Mouse (Mus musculus): Measurements from ENCODE around the gene Drc3. TPM values are rescaled to one million over a fixed set of nuclear protein-coding genes. Genes with fewer than 3 reads are reported as not detected.

Drc3 gene
- total and polyA plus RNA-seq, 2 experiments from 2014 or later, result 8.6 to 9.2 TPM

DNA sequence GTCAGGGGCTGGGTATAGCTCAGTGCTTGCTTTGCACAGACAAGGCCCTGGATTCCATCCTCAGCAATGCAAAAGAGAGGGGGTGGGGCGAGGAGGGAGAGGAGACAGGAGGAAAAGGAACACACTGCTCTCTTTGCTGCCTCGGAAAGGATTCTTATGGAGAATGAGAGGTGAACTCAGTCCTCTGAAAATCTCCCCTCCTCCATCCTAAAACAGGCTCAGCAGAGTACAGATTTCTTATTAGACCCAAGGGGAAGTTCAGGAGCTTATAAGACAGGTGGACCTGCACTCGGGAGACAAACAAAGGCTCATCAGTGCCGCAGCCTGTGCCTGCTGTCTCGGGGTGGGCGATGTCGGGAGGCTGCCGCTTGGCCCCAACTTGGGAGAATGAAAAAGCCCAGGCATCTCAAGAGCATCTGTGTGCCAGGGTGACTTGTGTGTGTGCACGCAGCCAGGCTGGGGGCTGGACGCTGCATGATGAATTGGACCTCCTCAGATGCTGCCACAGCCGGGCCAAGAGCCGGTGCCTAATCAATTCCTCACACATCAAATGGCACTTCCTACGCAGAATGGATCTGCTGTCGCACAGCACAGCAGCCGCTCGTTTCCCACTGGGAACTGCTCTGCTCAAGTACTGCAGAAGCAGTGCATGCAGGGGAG lies 31.8 kb downstream of the Drc3 start:
- TF ChIP-seq CTCF (IDR thresholded peaks at IDR 0.05), result no peak
- Histone ChIP-seq H3K36me3 (ENCODE audit: insufficient read depth, low read length) (no peaks in the 10 kb centered on the region), H3K9me3 (ENCODE audit: low read length) (no peaks in the 10 kb centered on the region), H3K4me3 (ENCODE audit: low read depth, low read length) (no peak overlapping the region), H3K9ac (replicated peaks; ENCODE audit: low read length, poor library complexity, severe bottlenecking) (peak overlapping the region; percentile 9; the same call in 1 of the 2 replicates), H3K27ac (ENCODE audit: low read depth, low read length) (peak overlapping the region; percentile 73), H3K27me3 (ENCODE audit: insufficient read depth, low read length) (no peaks in the 10 kb centered on the region), H3K4me2 (ENCODE audit: low read depth, low read length, poor library complexity, severe bottlenecking) (peak overlapping the region; percentile 29), H3K4me1 (ENCODE audit: insufficient read depth, low read length) (0 out of 2 replicates have a peak, but pooled peaks cover 3% of the 10 kb centered on the region)
- ATAC-seq (ENCODE audit: low FRiP score), result peak; percentile 82
- DNase-seq (ENCODE audit: low spot score), result peak; percentile 82
- 3% methylated on average over 16 of the region's 16 CpGs for WGBS

GRCm38 (mm10) chr11:60385946-60386345 lies 32.8 kb downstream of the Drc3 start:
- Histone ChIP-seq H3K27ac (ENCODE audit: low read depth, low read length) (peak overlapping the region; percentile 73; the same call in 1 of the 2 replicates), H3K4me1 (ENCODE audit: insufficient read depth, low read length) (0 out of 2 replicates have a peak, but pooled peaks cover 3% of the 10 kb centered on the region), H3K4me3 (ENCODE audit: low read depth, low read length) (no peak overlapping the region), H3K9me3 (ENCODE audit: low read length) (no peaks in the 10 kb centered on the region), H3K4me2 (ENCODE audit: low read depth, low read length, poor library complexity, severe bottlenecking) (no peak overlapping the region), H3K9ac (replicated peaks; ENCODE audit: low read length, poor library complexity, severe bottlenecking) (no peak overlapping the region), H3K36me3 (ENCODE audit: insufficient read depth, low read length) (no peaks in the 10 kb centered on the region), H3K27me3 (ENCODE audit: insufficient read depth, low read length) (no peaks in the 10 kb centered on the region)
- 74% methylated on average over 5 of the region's 5 CpGs for WGBS
- no peak for ATAC-seq (ENCODE audit: low FRiP score)
- no peak for DNase-seq (ENCODE audit: low spot score)
- TF ChIP-seq CTCF (IDR thresholded peaks at IDR 0.05), result no peak

- Histone ChIP-seq H3K27ac (ENCODE audit: low read depth, low read length) (no peak overlapping the region), H3K9me3 (ENCODE audit: low read length) (no peaks in the 10 kb centered on the region), H3K36me3 (ENCODE audit: insufficient read depth, low read length) (no peaks in the 10 kb centered on the region), H3K9ac (replicated peaks; ENCODE audit: low read length, poor library complexity, severe bottlenecking) (no peak overlapping the region), H3K4me1 (ENCODE audit: insufficient read depth, low read length) (0 out of 2 replicates have a peak, but pooled peaks cover 3% of the 10 kb centered on the region), H3K27me3 (ENCODE audit: insufficient read depth, low read length) (no peaks in the 10 kb centered on the region), H3K4me3 (ENCODE audit: low read depth, low read length) (no peak overlapping the region), H3K4me2 (ENCODE audit: low read depth, low read length, poor library complexity, severe bottlenecking) (no peak overlapping the region)
- no peak for TF ChIP-seq CTCF (IDR thresholded peaks at IDR 0.05)
- ATAC-seq (ENCODE audit: low FRiP score), result no peak
- DNase-seq (ENCODE audit: low spot score), result no peak
- WGBS, result 98% methylated on average over 2 of the region's 2 CpGs
Measured at GRCm38 (mm10) chr11:60387944-60388343, 34.8 kb downstream of the Drc3 start.

DNA sequence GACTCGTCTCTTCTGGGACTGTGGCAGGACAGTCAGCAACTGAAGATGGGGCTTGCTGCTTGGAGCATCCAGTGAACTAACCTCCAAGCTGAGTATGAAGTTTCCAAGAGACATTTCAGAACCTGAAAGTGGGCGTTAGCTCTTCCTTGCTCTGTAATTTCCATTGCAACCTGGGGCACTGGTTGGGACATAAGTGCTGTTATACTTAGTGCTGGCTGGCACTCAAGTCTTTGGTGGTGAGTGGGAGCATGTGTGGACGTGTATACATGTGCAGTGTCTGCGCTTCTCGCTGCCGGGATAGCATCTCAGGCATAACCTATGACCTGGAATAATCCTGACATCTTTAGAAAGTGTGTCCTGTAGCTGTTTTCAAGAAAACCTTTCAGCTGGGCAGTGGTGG lies 38.2 kb downstream of the Drc3 start:
- H3K4me3 ChIP-seq (ENCODE audit: low read depth, low read length), result no peak overlapping the region
- no peaks in the 10 kb centered on the region for H3K9me3 ChIP-seq (ENCODE audit: low read length)
- no peaks in the 10 kb centered on the region for H3K4me1 ChIP-seq (ENCODE audit: insufficient read depth, low read length)
- 0 out of 2 replicates have a peak, but pooled peaks cover 4% of the 10 kb centered on the region for H3K36me3 ChIP-seq (ENCODE audit: insufficient read depth, low read length)
- WGBS, result 92% methylated on average over 6 of the region's 6 CpGs
- no peak for DNase-seq (ENCODE audit: low spot score)
- no peak overlapping the region for H3K9ac ChIP-seq (replicated peaks; ENCODE audit: low read length, poor library complexity, severe bottlenecking)
- no peaks in the 10 kb centered on the region for H3K27me3 ChIP-seq (ENCODE audit: insufficient read depth, low read length)
- TF ChIP-seq CTCF (IDR thresholded peaks at IDR 0.05), result no peak
- H3K27ac ChIP-seq (ENCODE audit: low read depth, low read length), result no peak overlapping the region
- no peak overlapping the region for H3K4me2 ChIP-seq (ENCODE audit: low read depth, low read length, poor library complexity, severe bottlenecking)
- ATAC-seq (ENCODE audit: low FRiP score), result no peak

DNA sequence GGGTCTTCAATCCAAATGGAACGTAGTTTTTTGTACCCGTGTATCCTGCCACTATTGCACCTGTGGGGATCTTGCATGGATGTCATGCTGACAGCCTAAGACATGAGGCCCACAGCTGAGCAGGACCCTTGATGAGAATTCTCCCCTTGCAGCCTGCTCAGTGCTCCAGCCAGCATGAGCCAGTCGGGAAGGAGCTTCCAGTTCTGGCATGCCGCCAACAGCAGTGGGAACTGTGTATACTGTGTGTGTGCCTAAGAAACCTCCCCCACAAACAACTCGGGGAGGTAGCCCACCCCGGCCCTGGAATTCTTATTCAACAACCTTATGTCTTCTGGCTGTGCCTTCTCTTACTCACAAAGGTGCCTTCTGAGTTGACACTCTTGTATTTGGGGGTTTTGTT lies 43.4 kb downstream of the Drc3 start:
- no peak for ATAC-seq (ENCODE audit: low FRiP score)
- WGBS, result 53% methylated on average over 6 of the region's 6 CpGs
- TF ChIP-seq CTCF (IDR thresholded peaks at IDR 0.05), result no peak

DNA sequence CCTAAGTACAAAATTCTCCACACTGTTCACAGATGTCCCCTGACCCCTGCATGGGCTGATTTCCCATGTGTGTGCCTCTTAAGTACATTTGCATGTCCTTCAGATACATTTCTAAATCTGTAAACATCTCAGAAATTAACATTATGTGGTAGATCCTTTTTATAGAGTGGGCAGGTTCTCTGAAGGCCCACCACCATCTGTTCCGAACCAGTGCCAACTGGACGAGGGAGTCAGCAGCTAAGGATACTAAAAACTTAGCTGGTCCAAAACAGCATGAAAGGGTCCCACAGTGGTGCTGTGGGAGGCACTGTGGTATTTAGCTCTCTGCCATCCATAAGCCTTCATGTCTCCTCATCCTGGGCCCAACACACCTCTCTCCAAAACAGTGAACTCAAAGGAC lies 44.0 kb downstream of the Drc3 start:
- no peak for DNase-seq (ENCODE audit: low spot score)
- Histone ChIP-seq H3K27me3 (ENCODE audit: insufficient read depth, low read length) (no peaks in the 10 kb centered on the region), H3K9me3 (ENCODE audit: low read length) (no peaks in the 10 kb centered on the region), H3K4me2 (ENCODE audit: low read depth, low read length, poor library complexity, severe bottlenecking) (no peak overlapping the region), H3K4me3 (ENCODE audit: low read depth, low read length) (no peak overlapping the region), H3K9ac (replicated peaks; ENCODE audit: low read length, poor library complexity, severe bottlenecking) (no peak overlapping the region), H3K4me1 (ENCODE audit: insufficient read depth, low read length) (no peaks in the 10 kb centered on the region), H3K36me3 (ENCODE audit: insufficient read depth, low read length) (peaks cover 21% of the 10 kb centered on the region), H3K27ac (ENCODE audit: low read depth, low read length) (no peak overlapping the region)
- 87% methylated on average over 2 of the region's 2 CpGs for WGBS
- no peak for TF ChIP-seq CTCF (IDR thresholded peaks at IDR 0.05)
- no peak for ATAC-seq (ENCODE audit: low FRiP score)

More for the DNA sequence above, 43.4 kb downstream of the Drc3 start:
- no peak overlapping the region for H3K4me2 ChIP-seq (ENCODE audit: low read depth, low read length, poor library complexity, severe bottlenecking)
- peak; percentile 36 for DNase-seq (ENCODE audit: low spot score)
- H3K9me3 ChIP-seq (ENCODE audit: low read length), result no peaks in the 10 kb centered on the region
- H3K9ac ChIP-seq (replicated peaks; ENCODE audit: low read length, poor library complexity, severe bottlenecking), result no peak overlapping the region
- H3K36me3 ChIP-seq (ENCODE audit: insufficient read depth, low read length), result peaks cover 15% of the 10 kb centered on the region
- no peak overlapping the region for H3K27ac ChIP-seq (ENCODE audit: low read depth, low read length)
- no peaks in the 10 kb centered on the region for H3K4me1 ChIP-seq (ENCODE audit: insufficient read depth, low read length)
- H3K27me3 ChIP-seq (ENCODE audit: insufficient read depth, low read length), result no peaks in the 10 kb centered on the region
- no peak overlapping the region for H3K4me3 ChIP-seq (ENCODE audit: low read depth, low read length)
